ENCODE assay signal across 7 mouse cellular contexts in the genomic region with DNA sequence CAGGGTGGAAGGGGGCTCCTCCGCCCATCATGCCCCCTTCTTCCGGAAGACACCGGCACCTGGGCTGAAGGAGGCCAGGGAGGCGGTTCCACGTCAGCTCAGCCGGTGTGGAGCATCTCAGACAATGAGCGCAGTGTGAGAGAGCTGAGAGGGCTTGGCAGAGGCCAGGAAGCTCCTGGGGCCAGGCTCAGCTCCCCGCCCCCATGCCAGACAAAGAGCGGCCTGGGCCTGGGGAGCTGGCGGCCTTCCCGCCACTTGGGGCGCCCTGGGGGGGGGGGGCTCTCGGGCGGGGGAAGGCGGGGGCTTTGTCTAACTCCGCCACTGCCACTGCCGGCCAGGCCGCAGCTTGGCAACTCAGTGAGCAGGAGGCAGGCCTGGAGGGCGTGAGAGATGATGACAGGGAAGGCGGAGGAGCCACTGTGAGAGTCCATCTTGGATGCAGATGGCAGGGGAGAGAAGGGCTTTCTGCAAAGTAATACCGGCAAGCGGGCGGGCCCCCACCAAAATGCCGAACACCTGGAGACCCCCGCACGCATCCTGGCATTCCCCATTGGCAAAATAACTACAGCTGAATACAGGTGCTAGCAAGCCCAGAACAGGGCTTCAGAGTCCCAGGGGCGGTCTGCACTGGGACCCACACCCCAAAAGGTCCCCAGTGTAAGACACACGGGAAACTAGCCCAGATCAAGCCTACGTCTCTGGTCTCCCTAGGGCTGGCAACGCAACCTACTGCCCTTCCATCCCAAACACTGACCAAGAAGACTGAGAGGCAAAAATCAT. TPM values are rescaled to one million over a fixed set of nuclear protein-coding genes. Genes with fewer than 3 reads are reported as not detected.
DNase-seq lines count a peak whose midpoint lies in the region; ATAC-seq and TF ChIP-seq lines count a peak whose summit lies in the region.

No protein-coding gene starts in this region.

- no peak for TF ChIP-seq CTCF in spleen, adult 2 months (IDR thresholded peaks at IDR 0.05; ENCODE audit: extremely low read depth, insufficient read depth, insufficient read length, insufficient replicate concordance)

- no peak for TF ChIP-seq POLR2A in spleen, adult 2 months (IDR thresholded peaks at IDR 0.05; ENCODE audit: low read depth, low read length)

- no peaks in the 10 kb centered on the region for H3K9me3 ChIP-seq in embryonic facial prominence, embryonic 11.5 days (replicated peaks; ENCODE audit: control insufficient read depth, low read length)
- H3K9me3 ChIP-seq in limb, embryonic 13.5 days = no peaks in the 10 kb centered on the region
- H3K9me3 ChIP-seq in midbrain, embryonic 15.5 days = no peaks in the 10 kb centered on the region

- H3K4me1 ChIP-seq in embryonic facial prominence, embryonic 11.5 days (ENCODE audit: control insufficient read depth, insufficient read depth, low read length) = peaks cover 12% of the 10 kb centered on the region
- H3K4me1 ChIP-seq in limb, embryonic 13.5 days = peaks cover 20% of the 10 kb centered on the region
- H3K4me1 ChIP-seq in midbrain, embryonic 15.5 days = peaks cover 47% of the 10 kb centered on the region
- peaks cover 28% of the 10 kb centered on the region for H3K4me1 ChIP-seq in spleen, adult 2 months (ENCODE audit: control insufficient read depth, insufficient read depth, insufficient read length)

- peak overlapping the region; percentile 99 for H3K4me3 ChIP-seq in embryonic facial prominence, embryonic 11.5 days (ENCODE audit: low read depth, low read length)
- peak overlapping the region; percentile 97 for H3K4me3 ChIP-seq in limb, embryonic 13.5 days
- peak overlapping the region; percentile 93 for H3K4me3 ChIP-seq in midbrain, embryonic 15.5 days
- H3K4me3 ChIP-seq in spleen, adult 2 months (ENCODE audit: extremely low read depth, insufficient read depth, insufficient read length) = peak overlapping the region; percentile 81; the same call in 1 of the 2 replicates

- H3K27me3 ChIP-seq in embryonic facial prominence, embryonic 11.5 days (ENCODE audit: control insufficient read depth, insufficient read depth, low read length) = no peaks in the 10 kb centered on the region
- no peaks in the 10 kb centered on the region for H3K27me3 ChIP-seq in limb, embryonic 13.5 days
- H3K27me3 ChIP-seq in midbrain, embryonic 15.5 days (replicated peaks) = no peaks in the 10 kb centered on the region
- H3K27me3 ChIP-seq in spleen, adult 2 months (ENCODE audit: control insufficient read depth, insufficient read depth, low read length) = no peaks in the 10 kb centered on the region

- WGBS in embryonic facial prominence, embryonic 11.5 days = under 1% methylated on average over 29 of the region's 30 CpGs
- 0% methylated on average over 29 of the region's 30 CpGs for WGBS in limb, embryonic 13.5 days
- under 1% methylated on average over 26 of the region's 30 CpGs for WGBS in midbrain, embryonic 15.5 days
- WGBS in spleen, adult 2 months = 9% methylated on average over 30 of the region's 30 CpGs

- peaks cover 10% of the 10 kb centered on the region for H3K36me3 ChIP-seq in embryonic facial prominence, embryonic 11.5 days (replicated peaks; ENCODE audit: control insufficient read depth, insufficient read depth, low read depth, low read length)
- H3K36me3 ChIP-seq in limb, embryonic 13.5 days = peaks cover 30% of the 10 kb centered on the region
- H3K36me3 ChIP-seq in midbrain, embryonic 15.5 days (replicated peaks) = 0 out of 2 replicates have a peak, but pooled peaks cover 9% of the 10 kb centered on the region
- H3K36me3 ChIP-seq in spleen, adult 2 months (ENCODE audit: control insufficient read depth, insufficient read depth, low read length) = peaks cover 13% of the 10 kb centered on the region

- peak; percentile 92 for ATAC-seq in embryonic facial prominence, embryonic 11.5 days (replicated peaks; ENCODE audit: insufficient number of reproducible peaks, low FRiP score, low TSS enrichment, low read depth)
- ATAC-seq in limb, embryonic 13.5 days (ENCODE audit: low FRiP score, low read depth) = peak; percentile 79
- ATAC-seq in midbrain, embryonic 15.5 days (replicated peaks) = peak; percentile 87

- peak overlapping the region; percentile 99 for H3K27ac ChIP-seq in embryonic facial prominence, embryonic 11.5 days (replicated peaks; ENCODE audit: low read depth, low read length)
- peak overlapping the region; percentile 99 for H3K27ac ChIP-seq in limb, embryonic 13.5 days
- H3K27ac ChIP-seq in midbrain, embryonic 15.5 days = peak overlapping the region; percentile 99
- peak overlapping the region; percentile 5; the same call in 1 of the 2 replicates for H3K27ac ChIP-seq in spleen, adult 2 months (ENCODE audit: insufficient read depth, low read length)

- peak overlapping the region; percentile 90 for H3K4me2 ChIP-seq in embryonic facial prominence, embryonic 11.5 days (ENCODE audit: low read depth, low read length)
- peak overlapping the region; percentile 97 for H3K4me2 ChIP-seq in limb, embryonic 13.5 days (replicated peaks)
- peak overlapping the region; percentile 78 for H3K4me2 ChIP-seq in midbrain, embryonic 15.5 days

- peak overlapping the region; percentile 100 for H3K9ac ChIP-seq in embryonic facial prominence, embryonic 11.5 days (replicated peaks; ENCODE audit: low read length)
- peak overlapping the region; percentile 100 for H3K9ac ChIP-seq in limb, embryonic 13.5 days
- peak overlapping the region; percentile 91 for H3K9ac ChIP-seq in midbrain, embryonic 15.5 days

- DNase-seq in adrenal gland, postnatal 14 days = peak; percentile 93
- DNase-seq in embryonic facial prominence, embryonic 11.5 days (ENCODE audit: low spot score) = peak; percentile 93
- peak; percentile 73 to 84 for DNase-seq in heart, adult 18-20 months
- peak; percentile 69 for DNase-seq in kidney, adult 11 months
- peak; percentile 19 to 42 for DNase-seq in spleen, adult 2 months (ENCODE audit: low read depth in 1 of 2, low spot score in 2 of 2)

RNA-seq across cellular contexts. Expression of gene Cdk2ap1, which starts 10.6 kb away (rescaled TPM):
- total RNA-seq in adrenal gland, postnatal 14 days (2021) = 143 and 159 TPM in 2 replicates
- 189 and 410 TPM in 2 replicates for polyA plus RNA-seq in embryonic facial prominence, embryonic 11.5 days (2014; fragmentation: Nextera tagmentation; extraction: Ambion mirVana)
- total RNA-seq in heart, adult 18-20 months (2021) = 100 to 1,000 TPM; 148 to 156 TPM
- polyA plus RNA-seq in limb, embryonic 13.5 days (2015; fragmentation: Nextera tagmentation; extraction: Ambion mirVana) = 43.7 and 49.6 TPM in 2 replicates
- 89.3 and 127 TPM in 2 replicates for polyA plus RNA-seq in midbrain, embryonic 15.5 days (2015; fragmentation: Nextera tagmentation; extraction: Ambion mirVana)
- polyA plus RNA-seq in spleen, adult 2 months (2012; rRNA removed) = 60.4 and 69.3 TPM in 2 replicates

RNA-seq across cellular contexts. Expression of gene 2810006K23Rik, which starts 24.4 kb away (rescaled TPM):
- 12.9 and 13.7 TPM in 2 replicates for total RNA-seq in adrenal gland, postnatal 14 days (2021)
- 14.7 and 15.8 TPM in 2 replicates for polyA plus RNA-seq in embryonic facial prominence, embryonic 11.5 days (2014; fragmentation: Nextera tagmentation; extraction: Ambion mirVana)
- 10 to 100 TPM; 12.4 to 14.4 TPM for total RNA-seq in heart, adult 18-20 months (2021)
- 16.2 and 16.3 TPM in 2 replicates for polyA plus RNA-seq in limb, embryonic 13.5 days (2015; fragmentation: Nextera tagmentation; extraction: Ambion mirVana)
- polyA plus RNA-seq in midbrain, embryonic 15.5 days (2015; fragmentation: Nextera tagmentation; extraction: Ambion mirVana) = 13.6 and 14.6 TPM in 2 replicates
- 2.7 and 4.2 TPM in 2 replicates for polyA plus RNA-seq in spleen, adult 2 months (2012; rRNA removed)

RNA-seq across cellular contexts. Expression of gene Mphosph9, which starts 24.6 kb away (rescaled TPM):
- total RNA-seq in adrenal gland, postnatal 14 days (2021) = 6.6 and 7.7 TPM in 2 replicates
- polyA plus RNA-seq in embryonic facial prominence, embryonic 11.5 days (2014; fragmentation: Nextera tagmentation; extraction: Ambion mirVana) = 14.7 and 17.4 TPM in 2 replicates
- total RNA-seq in heart, adult 18-20 months (2021) = 1 to 10 TPM; 3.9 to 5.5 TPM
- 12.1 and 13.2 TPM in 2 replicates for polyA plus RNA-seq in limb, embryonic 13.5 days (2015; fragmentation: Nextera tagmentation; extraction: Ambion mirVana)
- 14.2 and 14.8 TPM in 2 replicates for polyA plus RNA-seq in midbrain, embryonic 15.5 days (2015; fragmentation: Nextera tagmentation; extraction: Ambion mirVana)
- polyA plus RNA-seq in spleen, adult 2 months (2012; rRNA removed) = 3.8 and 4.4 TPM in 2 replicates

Comparison
In these comparisons a context has a peak if more than half of its experiments do, and no peak if none do; other contexts are left out.
1. Peak in every context shown above with its lines: DNase-seq, ATAC-seq, H3K4me3 ChIP-seq and H3K27ac ChIP-seq.
2. DNase-seq: peak in every context shown above with its lines; median percentile 93 in adrenal gland, postnatal 14 days; 93 in embryonic facial prominence, embryonic 11.5 days; 78 in heart, adult 18-20 months; 69 in kidney, adult 11 months; 30 in spleen, adult 2 months.
3. H3K27ac ChIP-seq: peak in every context shown above with its lines; median percentile 99 in embryonic facial prominence, embryonic 11.5 days; 99 in limb, embryonic 13.5 days; 99 in midbrain, embryonic 15.5 days; 5 in spleen, adult 2 months.